Comparison of ENCODE assay signal across 23 mouse cellular contexts in genomic region chr7:145323607-145324006, GRCm38 (mm10). TPM values are rescaled to one million over a fixed set of nuclear protein-coding genes. Genes with fewer than 3 reads are reported as not detected.
"Had no signal": no experiment of that assay in that cellular context is flagged by ENCODE, and none has a peak within 500 bp of the region (broad histone marks: within the 10 kb centered on the region; RNA-seq: fewer than 3 reads in every experiment).

No protein-coding gene starts in this region.

- H3K36me3 ChIP-seq: neural tube, embryonic 15.5 days; stomach, embryonic 15.5 days had no signal

- H3K4me2 ChIP-seq: neural tube, embryonic 15.5 days; stomach, embryonic 15.5 days had no signal

- H3K27me3 ChIP-seq: neural tube, embryonic 15.5 days; stomach, embryonic 15.5 days had no signal

- H3K4me1 ChIP-seq: neural tube, embryonic 15.5 days; stomach, embryonic 15.5 days had no signal

- DNase-seq: retina, postnatal 1 day; right cerebral cortex, adult 18-20 months; right cerebral cortex, postnatal 14 days; right cerebral cortex, postnatal 25 days; right cerebral cortex, postnatal 4 days; spleen, adult 18-20 months; thymus, adult 18-20 months; thymus, adult 2 months; thymus, postnatal 14 days; thymus, postnatal 25 days; thymus, postnatal 36 days; thymus, postnatal 4 days had no signal

- H3K4me3 ChIP-seq: neural tube, embryonic 15.5 days; stomach, embryonic 15.5 days had no signal

- H3K9ac ChIP-seq: neural tube, embryonic 15.5 days; stomach, embryonic 15.5 days had no signal

- H3K9me3 ChIP-seq: neural tube, embryonic 15.5 days; stomach, embryonic 15.5 days had no signal

- H3K27ac ChIP-seq: neural tube, embryonic 15.5 days; stomach, embryonic 15.5 days; stomach, postnatal 0 days had no signal

RNA-seq across cellular contexts. Expression of gene Mrgprd, which starts 9.0 kb away (rescaled TPM):
- total RNA-seq: neutrophil, adult 5-6 weeks had no signal
- polyA plus RNA-seq: neural tube, embryonic 14.5 days; small intestine, adult 2 months; spleen, adult 2 months; stomach, embryonic 14.5 days; stomach, embryonic 15.5 days; stomach, embryonic 16.5 days; stomach, postnatal 0 days; testis, adult 2 months; thymus, adult 2 months; urinary bladder, adult 2 months had no signal

RNA-seq across cellular contexts. Expression of gene Mrgprf, which starts 23.0 kb away (rescaled TPM):
- total RNA-seq: neutrophil, adult 5-6 weeks had no signal
